Mouse (Mus musculus): ENCODE measurements around the gene Wwox. TPM values are rescaled to one million over a fixed set of nuclear protein-coding genes. Genes with fewer than 3 reads are reported as not detected.

Gene Wwox
- polyA plus RNA-seq, 1 experiment, result 17.3 TPM

- Histone ChIP-seq H3K27ac (ENCODE audit: insufficient read depth, low read length) (no peak overlapping the region), H3K4me1 (ENCODE audit: control insufficient read depth, insufficient read depth, low read length) (no peaks in the 10 kb centered on the region), H3K4me3 (ENCODE audit: insufficient read depth, low read length) (no peak overlapping the region)
- TF ChIP-seq POLR2A (IDR thresholded peaks at IDR 0.05; ENCODE audit: extremely low read depth, insufficient read depth, low read length) (no peak), CTCF (IDR thresholded peaks at IDR 0.05; ENCODE audit: extremely low read depth, insufficient read depth, low read length) (no peak)
Observed at GRCm38 (mm10) chr8:115141614-115142013, 702.2 kb downstream of the Wwox start.

DNA sequence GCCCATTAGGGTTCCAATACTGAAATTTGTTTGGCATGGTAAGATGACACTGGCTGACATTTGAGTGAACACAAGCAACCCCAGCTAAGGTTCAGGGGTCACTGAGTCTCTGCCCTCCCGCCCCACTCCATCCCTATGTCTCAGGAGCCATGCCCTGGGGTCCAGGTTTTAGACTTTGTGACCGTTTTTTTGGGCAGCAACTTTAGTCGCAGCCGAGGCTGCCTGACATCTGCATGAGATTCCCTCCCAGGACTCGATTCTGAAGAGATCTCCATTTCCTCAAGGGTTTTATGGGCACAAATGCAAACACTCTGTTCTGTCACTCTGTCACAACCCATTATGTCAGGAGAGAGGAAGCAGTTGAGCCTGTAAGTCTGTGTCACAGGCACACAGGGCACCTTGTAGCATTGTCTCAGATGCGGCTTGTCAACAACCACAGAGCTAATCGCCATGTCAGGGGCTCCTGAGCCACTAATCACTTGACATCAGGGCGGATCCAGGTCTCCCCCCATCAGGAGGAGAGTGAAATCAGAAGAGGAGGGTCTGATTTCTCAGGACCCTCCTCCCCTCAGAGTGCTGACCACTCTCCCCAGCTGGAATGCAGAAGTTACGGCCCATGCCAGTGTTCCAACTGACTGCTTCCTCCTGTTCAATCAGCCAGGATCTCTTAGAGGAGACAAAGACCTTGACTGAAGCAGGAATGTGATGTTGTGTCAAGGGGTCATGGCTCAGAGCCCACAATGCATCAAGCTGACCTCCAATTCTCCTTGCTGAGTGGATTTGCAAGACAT, 704.3 kb downstream of the Wwox start:
- no peak for TF ChIP-seq CTCF (IDR thresholded peaks at IDR 0.05; ENCODE audit: extremely low read depth, insufficient read depth, low read length)
- TF ChIP-seq POLR2A (IDR thresholded peaks at IDR 0.05; ENCODE audit: extremely low read depth, insufficient read depth, low read length), result no peak
- Histone ChIP-seq H3K4me3 (ENCODE audit: insufficient read depth, low read length) (no peak overlapping the region), H3K4me1 (ENCODE audit: control insufficient read depth, insufficient read depth, low read length) (no peaks in the 10 kb centered on the region), H3K27ac (ENCODE audit: insufficient read depth, low read length) (no peak overlapping the region)

GRCm38 (mm10) chr8:115147006-115147405, 707.6 kb downstream of the Wwox start:
- TF ChIP-seq POLR2A (IDR thresholded peaks at IDR 0.05; ENCODE audit: extremely low read depth, insufficient read depth, low read length) (no peak), CTCF (IDR thresholded peaks at IDR 0.05; ENCODE audit: extremely low read depth, insufficient read depth, low read length) (no peak)
- H3K4me1 ChIP-seq (ENCODE audit: control insufficient read depth, insufficient read depth, low read length), result no peaks in the 10 kb centered on the region
- no peak overlapping the region for H3K4me3 ChIP-seq (ENCODE audit: insufficient read depth, low read length)
- H3K27ac ChIP-seq (ENCODE audit: insufficient read depth, low read length), result no peak overlapping the region

DNA sequence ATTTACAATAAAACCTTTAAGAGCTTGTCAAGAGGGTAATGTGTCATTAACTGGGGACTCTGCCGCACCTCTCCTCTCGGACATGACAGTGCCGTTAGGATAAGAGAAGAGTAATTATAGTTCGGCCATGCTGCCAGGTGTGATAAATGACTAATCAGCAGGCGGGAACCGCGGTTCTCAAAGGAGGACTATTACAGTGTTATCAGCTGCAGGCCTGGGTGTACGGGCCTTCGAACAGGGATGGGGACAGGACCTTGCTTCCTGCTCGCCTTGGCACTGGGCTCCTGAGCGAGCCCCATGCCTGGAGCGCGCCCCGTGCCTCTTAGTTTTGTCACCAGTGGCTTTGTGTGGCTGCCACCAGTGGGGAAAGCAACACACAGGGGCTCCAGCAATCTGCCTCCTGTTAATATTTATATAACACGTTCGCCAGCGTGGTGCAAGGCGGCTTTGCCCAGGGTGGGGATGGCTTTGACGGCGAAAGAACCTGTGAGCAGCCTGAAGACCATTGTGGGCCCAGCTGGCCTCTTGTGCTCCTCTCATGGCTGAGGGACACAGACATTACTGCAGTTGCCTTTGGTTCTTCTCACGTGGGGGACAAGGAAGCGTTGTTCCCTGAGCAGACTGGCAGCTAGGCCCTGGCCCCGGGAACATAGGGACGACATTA, 711.1 kb downstream of the Wwox start:
- H3K27ac ChIP-seq (ENCODE audit: insufficient read depth, low read length), result no peak overlapping the region
- TF ChIP-seq CTCF (IDR thresholded peaks at IDR 0.05; ENCODE audit: extremely low read depth, insufficient read depth, low read length), result no peak
- no peak overlapping the region for H3K4me3 ChIP-seq (ENCODE audit: insufficient read depth, low read length)
- no peaks in the 10 kb centered on the region; the same call in 1 of the 2 replicates for H3K4me1 ChIP-seq (ENCODE audit: control insufficient read depth, insufficient read depth, low read length)

- no peaks in the 10 kb centered on the region; the same call in 1 of the 2 replicates for H3K4me1 ChIP-seq (ENCODE audit: control insufficient read depth, insufficient read depth, low read length)
- TF ChIP-seq CTCF (IDR thresholded peaks at IDR 0.05; ENCODE audit: extremely low read depth, insufficient read depth, low read length) (no peak), POLR2A (IDR thresholded peaks at IDR 0.05; ENCODE audit: extremely low read depth, insufficient read depth, low read length) (no peak)
Observed at GRCm38 (mm10) chr8:115151416-115151815, 712.0 kb downstream of the Wwox start.

GRCm38 (mm10) chr8:115154096-115154495, 714.6 kb downstream of the Wwox start:
- no peak overlapping the region for H3K27ac ChIP-seq (ENCODE audit: insufficient read depth, low read length)
- peaks cover 5% of the 10 kb centered on the region for H3K4me1 ChIP-seq (ENCODE audit: control insufficient read depth, insufficient read depth, low read length)
- no peak overlapping the region for H3K4me3 ChIP-seq (ENCODE audit: insufficient read depth, low read length)
- TF ChIP-seq CTCF (IDR thresholded peaks at IDR 0.05; ENCODE audit: extremely low read depth, insufficient read depth, low read length), result no peak
- TF ChIP-seq POLR2A (IDR thresholded peaks at IDR 0.05; ENCODE audit: extremely low read depth, insufficient read depth, low read length), result no peak

More at GRCm38 (mm10) chr8:115151416-115151815, 712.0 kb downstream of the Wwox start:
- Histone ChIP-seq H3K27ac (ENCODE audit: insufficient read depth, low read length) (no peak overlapping the region), H3K4me3 (ENCODE audit: insufficient read depth, low read length) (no peak overlapping the region)

DNA sequence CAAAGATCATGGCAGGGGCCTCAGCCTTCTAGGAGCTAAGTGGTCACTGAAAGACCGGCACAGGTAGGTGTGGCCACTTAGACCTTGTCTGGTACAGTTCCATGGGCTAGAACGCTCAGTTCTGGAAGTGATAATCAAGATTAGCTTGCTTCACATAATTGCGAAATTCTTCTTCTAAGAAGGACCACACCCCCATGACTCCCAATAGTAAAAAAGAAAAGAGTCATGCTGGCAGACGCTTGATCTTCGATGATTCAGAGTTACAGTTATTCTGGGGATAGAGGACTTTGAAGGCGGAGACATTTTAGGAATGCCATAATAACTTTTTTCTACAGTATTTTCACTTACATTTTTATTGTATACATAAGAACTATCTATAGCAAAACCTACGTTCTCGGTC, 716.7 kb downstream of the Wwox start:
- Histone ChIP-seq H3K27ac (ENCODE audit: insufficient read depth, low read length) (no peak overlapping the region), H3K4me1 (ENCODE audit: control insufficient read depth, insufficient read depth, low read length) (peaks cover 5% of the 10 kb centered on the region), H3K4me3 (ENCODE audit: insufficient read depth, low read length) (no peak overlapping the region)
- no peak for TF ChIP-seq POLR2A (IDR thresholded peaks at IDR 0.05; ENCODE audit: extremely low read depth, insufficient read depth, low read length)

DNA sequence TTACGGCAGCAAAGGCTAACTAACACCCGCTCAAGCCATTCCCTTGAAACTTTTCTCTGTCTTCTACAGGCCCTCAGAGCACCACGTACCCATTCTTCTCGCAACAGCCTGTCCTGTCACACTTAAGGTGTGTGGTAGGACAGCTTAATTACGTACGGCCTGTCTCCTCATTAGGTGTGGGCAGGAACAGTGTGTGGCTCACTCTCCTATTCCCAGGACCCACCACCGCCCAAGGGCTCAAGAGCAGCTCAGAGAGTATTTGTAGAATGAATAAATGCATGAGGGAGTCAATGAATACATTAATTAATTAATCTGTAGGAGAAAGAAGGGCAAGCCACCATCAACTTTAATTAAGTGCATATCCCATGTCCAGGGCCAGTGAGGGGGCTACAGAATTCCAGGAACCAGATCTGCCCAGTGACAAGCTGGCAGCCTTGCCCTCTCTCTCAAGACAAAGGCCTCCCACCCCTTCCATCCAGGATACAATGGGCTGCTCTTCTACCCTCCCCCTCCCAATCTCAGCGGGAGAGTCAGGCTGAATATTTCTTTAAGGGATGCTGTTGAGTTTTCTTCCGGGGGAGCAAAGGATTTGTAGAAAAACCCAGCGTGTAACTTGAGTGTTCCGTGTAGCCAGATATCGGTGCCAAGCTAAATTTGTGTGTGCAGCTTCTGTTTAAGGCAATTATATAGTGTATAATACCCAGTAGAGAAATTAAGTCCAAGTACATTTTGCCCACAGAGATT, 718.7 kb downstream of the Wwox start:
- Histone ChIP-seq H3K4me3 (ENCODE audit: insufficient read depth, low read length) (no peak overlapping the region), H3K4me1 (ENCODE audit: control insufficient read depth, insufficient read depth, low read length) (peaks cover 5% of the 10 kb centered on the region), H3K27ac (ENCODE audit: insufficient read depth, low read length) (no peak overlapping the region)
- no peak for TF ChIP-seq CTCF (IDR thresholded peaks at IDR 0.05; ENCODE audit: extremely low read depth, insufficient read depth, low read length)
- no peak for TF ChIP-seq POLR2A (IDR thresholded peaks at IDR 0.05; ENCODE audit: extremely low read depth, insufficient read depth, low read length)

- TF ChIP-seq CTCF (IDR thresholded peaks at IDR 0.05; ENCODE audit: extremely low read depth, insufficient read depth, low read length), result no peak
- no peak for TF ChIP-seq POLR2A (IDR thresholded peaks at IDR 0.05; ENCODE audit: extremely low read depth, insufficient read depth, low read length)
- Histone ChIP-seq H3K4me3 (ENCODE audit: insufficient read depth, low read length) (0 out of 2 replicates have a peak overlapping the region, but pooled peaks have one; percentile 10), H3K27ac (ENCODE audit: insufficient read depth, low read length) (no peak overlapping the region), H3K4me1 (ENCODE audit: control insufficient read depth, insufficient read depth, low read length) (peaks cover 5% of the 10 kb centered on the region)
Observed at GRCm38 (mm10) chr8:115158721-115159111, 719.3 kb downstream of the Wwox start.
